Mouse (Mus musculus) megakaryocyte, embryonic 14.5 days (primary cell): ENCODE measurements around the gene Dennd1a. TPM values are rescaled to one million over a fixed set of nuclear protein-coding genes. Genes with fewer than 3 reads are reported as not detected.

Source experiments
- H3K27me3 ChIP-seq: replicated peaks from 2 replicates; pipeline ENCODE3; 2012; ENCODE audit warnings: inconsistent platforms
- H3K36me3 ChIP-seq: replicated peaks from 2 replicates; pipeline ENCODE3; 2012; ENCODE audit warnings: low read length, inconsistent platforms, mixed read lengths
- H3K4me1 ChIP-seq: 2 replicates; pipeline ENCODE4 v1.6.1; 2012; ENCODE audit warnings: inconsistent platforms
- H3K4me3 ChIP-seq: replicated peaks from 2 replicates; pipeline ENCODE3; 2012; ENCODE audit warnings: moderate library complexity, mild to moderate bottlenecking, inconsistent platforms
- H3K9me3 ChIP-seq: 2 replicates; pipeline ENCODE4 v1.6.1; 2012; ENCODE audit warnings: inconsistent platforms
- FLI1 ChIP-seq: IDR thresholded peaks from 2 replicates; pipeline ENCODE4 v1.6.1; 2012; ENCODE audit warnings: low read length, inconsistent platforms, mixed read lengths
- GATA1 ChIP-seq: IDR thresholded peaks from 3 replicates; pipeline ENCODE4 v1.6.1; 2012; ENCODE audit warnings: mixed read lengths, low read length, inconsistent platforms, borderline replicate concordance
- polyA plus RNA-seq: library from polyadenylated mRNA; stranded (reverse); fragments of >175 nt; gene quantifications from 2 replicates; pipeline ENCODE4 v1.2.3, GENCODE M21; 2012; ENCODE audit warnings: low replicate concordance; ENCODE audit not compliant: insufficient read depth

The Dennd1a gene
- polyA plus RNA-seq, 1 experiment: 25.6 TPM

DNA sequence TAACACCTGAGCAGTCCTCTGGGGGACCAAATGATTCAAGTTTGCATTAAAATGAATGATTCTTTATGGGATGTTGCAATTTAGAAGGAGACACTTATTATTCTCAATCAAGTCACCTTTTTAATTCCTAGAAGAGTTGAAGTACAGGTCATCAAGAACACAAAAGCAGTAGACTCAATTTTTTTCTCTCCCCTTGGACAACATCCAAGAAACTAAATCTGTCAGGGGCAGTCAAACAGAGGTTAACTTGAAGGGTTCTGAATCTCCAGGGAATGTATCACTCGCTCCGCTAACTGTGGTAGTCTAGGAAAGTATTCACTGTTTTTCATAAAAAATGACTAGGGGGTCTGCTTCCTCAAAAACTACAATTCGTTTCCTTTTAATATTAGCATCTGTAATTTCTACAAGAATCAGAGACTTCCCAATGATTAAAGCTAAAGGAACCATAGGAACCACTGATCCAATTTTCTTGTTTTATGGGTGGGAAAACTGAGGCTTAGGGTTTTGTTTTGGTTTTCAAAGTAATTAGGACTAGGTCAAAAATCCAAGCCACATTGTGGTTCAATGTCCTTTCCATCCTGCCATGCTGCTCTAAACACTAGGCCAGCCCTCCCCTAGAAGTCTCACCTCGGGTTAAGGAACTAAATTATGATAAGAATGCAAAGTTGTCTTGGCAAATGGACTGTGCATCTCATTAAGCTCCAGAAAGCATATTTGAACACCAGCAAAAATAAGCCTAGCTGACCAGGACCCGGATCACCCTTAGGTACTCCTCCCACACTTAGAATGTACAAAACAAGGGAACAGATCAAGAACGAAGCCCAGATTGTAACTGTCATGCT is 157.0 kb downstream of the Dennd1a start:
- Histone ChIP-seq H3K27me3 (no peaks in the 10 kb centered on the region), H3K9me3 (no peaks in the 10 kb centered on the region), H3K36me3 (peaks cover 5% of the 10 kb centered on the region), H3K4me3 (no peak overlapping the region), H3K4me1 (peaks cover 48% of the 10 kb centered on the region)
- TF ChIP-seq FLI1: no peak

DNA sequence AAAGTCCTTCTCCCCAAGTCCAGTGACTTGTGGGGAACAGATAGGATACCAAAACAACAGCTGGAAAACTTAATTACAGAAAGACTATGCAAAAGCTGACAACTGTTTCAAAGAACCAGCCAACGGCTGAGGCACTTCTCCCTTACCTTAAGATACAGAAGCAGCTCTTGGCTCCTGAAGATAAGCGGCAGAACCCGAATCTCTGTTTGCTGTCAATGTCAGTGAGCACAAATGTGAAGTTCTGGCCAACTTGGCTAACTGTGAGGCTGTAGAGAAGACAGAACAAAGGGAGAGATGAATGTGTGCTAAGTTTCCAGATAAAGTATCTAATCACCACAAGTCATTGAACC is 160.8 kb downstream of the Dennd1a start:
- Histone ChIP-seq H3K9me3 (no peaks in the 10 kb centered on the region), H3K27me3 (no peaks in the 10 kb centered on the region), H3K36me3 (peaks cover 25% of the 10 kb centered on the region), H3K4me1 (peaks cover 19% of the 10 kb centered on the region), H3K4me3 (no peak overlapping the region)
- TF ChIP-seq GATA1: no peak
- TF ChIP-seq FLI1: no peak

DNA sequence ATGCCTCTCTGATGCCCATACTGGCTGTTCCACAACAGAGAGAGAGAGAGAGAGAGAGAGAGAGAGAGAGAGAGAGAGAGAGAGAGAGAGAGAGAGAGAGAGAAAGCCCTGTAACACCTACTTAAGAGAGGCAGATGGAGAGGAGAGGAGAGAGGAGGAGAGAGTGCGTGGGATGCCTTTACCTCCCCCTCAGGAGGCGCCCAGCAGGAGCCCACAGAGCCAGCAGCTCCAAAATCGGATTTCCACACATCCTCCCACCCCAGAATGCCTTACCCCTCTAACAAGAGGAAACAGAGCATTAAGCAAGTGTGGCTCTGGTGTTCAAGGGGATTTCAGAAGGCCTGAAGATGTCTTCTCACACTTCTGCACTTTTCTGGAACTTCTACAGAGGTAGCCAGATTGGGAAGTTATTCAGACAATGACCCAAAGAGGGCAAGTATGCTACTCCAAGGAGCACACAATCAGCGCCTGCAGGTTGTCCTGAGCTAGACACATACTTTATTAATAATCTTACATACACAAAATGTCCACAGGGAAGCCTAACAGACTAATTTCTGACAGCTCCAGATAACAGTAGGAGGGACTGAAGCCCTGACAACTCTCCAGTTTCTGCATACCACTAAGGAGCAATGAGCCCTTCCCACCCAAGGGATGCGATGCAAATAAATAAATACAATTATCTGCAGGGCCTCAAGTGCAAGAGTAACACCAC is 161.4 kb downstream of the Dennd1a start:
- H3K9me3 ChIP-seq: no peaks in the 10 kb centered on the region
- H3K4me1 ChIP-seq: peaks cover 19% of the 10 kb centered on the region
- H3K4me3 ChIP-seq: no peak overlapping the region
- H3K36me3 ChIP-seq: peaks cover 25% of the 10 kb centered on the region
- TF ChIP-seq FLI1 (no peak), GATA1 (no peak)
- no peaks in the 10 kb centered on the region for H3K27me3 ChIP-seq

DNA sequence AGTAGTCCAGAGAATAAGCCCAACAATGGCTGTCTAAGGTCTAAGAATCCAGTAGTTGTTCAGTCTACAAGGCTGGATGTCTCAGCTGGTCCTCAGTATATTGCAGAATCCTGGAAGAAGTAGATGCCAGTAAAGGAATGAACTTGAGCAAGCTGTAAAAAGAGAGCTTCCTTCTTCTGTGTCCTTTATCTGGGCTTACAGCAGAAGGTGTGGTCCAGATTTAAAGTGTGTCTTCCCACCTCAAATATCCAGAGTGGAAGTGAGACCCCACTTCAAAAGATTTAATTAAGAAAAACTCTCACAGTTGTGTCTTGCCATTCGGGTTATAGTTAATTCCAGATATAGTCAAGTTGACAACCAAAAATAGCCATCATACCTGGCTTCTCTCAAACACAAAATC is 162.5 kb downstream of the Dennd1a start:
- H3K4me1 ChIP-seq: peaks cover 14% of the 10 kb centered on the region
- peaks cover 25% of the 10 kb centered on the region for H3K36me3 ChIP-seq
- no peaks in the 10 kb centered on the region for H3K9me3 ChIP-seq
- H3K4me3 ChIP-seq: no peak overlapping the region
- no peak for TF ChIP-seq FLI1
- no peak for TF ChIP-seq GATA1
- H3K27me3 ChIP-seq: no peaks in the 10 kb centered on the region

DNA sequence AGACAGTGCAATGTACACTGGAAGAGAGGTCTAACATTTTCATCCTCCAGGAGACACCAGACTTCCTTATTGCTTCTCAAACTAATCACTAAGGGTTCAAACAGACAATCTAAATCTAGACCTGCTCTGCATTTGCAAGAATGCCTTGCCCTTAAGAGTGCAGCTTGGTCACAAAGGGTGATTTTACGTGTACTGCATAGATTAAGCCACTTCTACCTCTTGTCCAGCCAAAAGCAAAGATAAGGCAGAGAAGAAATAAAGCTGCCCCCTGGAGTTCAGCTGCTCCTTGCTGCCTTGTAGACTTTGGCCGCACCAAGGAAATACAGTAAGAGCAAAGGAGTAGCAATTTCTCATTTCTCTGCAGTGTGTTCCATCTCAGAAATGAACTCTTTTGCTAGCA is 172.2 kb downstream of the Dennd1a start:
- no peaks in the 10 kb centered on the region for H3K36me3 ChIP-seq
- no peaks in the 10 kb centered on the region for H3K27me3 ChIP-seq
- no peaks in the 10 kb centered on the region for H3K4me1 ChIP-seq
- no peak overlapping the region for H3K4me3 ChIP-seq
- H3K9me3 ChIP-seq: no peaks in the 10 kb centered on the region
- TF ChIP-seq GATA1 (no peak), FLI1 (no peak)

DNA sequence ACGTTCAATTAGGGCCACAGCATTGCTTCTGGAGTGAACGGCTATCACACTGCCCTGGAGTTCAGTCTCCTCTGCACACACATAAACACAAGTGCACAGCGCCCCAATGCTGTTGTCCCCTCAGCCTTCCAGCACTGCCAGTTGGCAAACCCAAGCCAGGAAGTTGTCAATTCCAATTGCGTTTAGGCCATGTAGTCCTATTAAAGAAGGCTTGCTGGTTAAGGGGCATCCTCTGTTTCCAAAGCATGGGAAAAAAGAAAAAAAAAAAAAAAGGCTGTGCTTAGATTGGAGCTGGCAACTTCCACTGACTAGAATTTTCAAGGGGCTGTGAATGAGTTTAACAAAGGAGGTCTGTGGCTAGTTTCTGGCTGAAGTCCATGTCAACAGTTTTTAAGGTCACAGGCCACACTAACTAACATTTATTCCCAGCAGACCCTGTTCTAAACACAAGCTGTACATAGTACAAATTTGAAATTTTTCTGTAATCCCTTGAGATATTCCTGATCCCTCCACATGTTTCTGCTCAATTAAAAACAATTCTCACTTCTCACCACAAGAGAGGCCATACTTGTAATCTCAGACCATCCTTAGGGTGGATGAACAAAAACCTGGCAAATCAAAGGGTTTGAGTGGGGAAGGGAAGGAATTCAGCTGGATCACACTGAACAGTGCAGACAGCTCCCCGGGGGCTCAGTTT is 175.4 kb downstream of the Dennd1a start:
- Histone ChIP-seq H3K4me1 (no peaks in the 10 kb centered on the region), H3K4me3 (no peak overlapping the region), H3K27me3 (no peaks in the 10 kb centered on the region), H3K9me3 (no peaks in the 10 kb centered on the region), H3K36me3 (no peaks in the 10 kb centered on the region)
- no peak for TF ChIP-seq GATA1
- no peak for TF ChIP-seq FLI1

DNA sequence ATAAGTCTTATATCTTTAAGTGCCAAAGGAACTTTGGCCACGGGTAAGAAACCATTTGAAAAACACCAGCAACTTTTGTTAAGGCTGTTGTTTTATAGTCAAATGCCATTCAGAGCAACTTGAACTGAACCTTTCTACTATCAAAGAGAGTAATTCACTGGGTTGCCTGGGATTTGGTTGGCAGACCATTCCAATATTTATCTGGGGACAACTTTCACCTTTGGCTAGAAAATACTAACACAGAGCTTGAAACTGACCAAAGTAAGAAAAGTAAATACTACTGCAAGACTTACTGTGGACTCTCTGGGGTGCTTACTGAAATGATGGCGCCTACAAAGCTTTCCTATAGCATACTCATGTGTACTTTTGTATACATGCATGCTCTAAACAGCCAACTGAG is 178.6 kb downstream of the Dennd1a start:
- H3K9me3 ChIP-seq: no peaks in the 10 kb centered on the region
- H3K4me3 ChIP-seq: no peak overlapping the region
- no peaks in the 10 kb centered on the region for H3K27me3 ChIP-seq
- H3K36me3 ChIP-seq: no peaks in the 10 kb centered on the region
- TF ChIP-seq GATA1: no peak
- no peak for TF ChIP-seq FLI1
- H3K4me1 ChIP-seq: no peaks in the 10 kb centered on the region

DNA sequence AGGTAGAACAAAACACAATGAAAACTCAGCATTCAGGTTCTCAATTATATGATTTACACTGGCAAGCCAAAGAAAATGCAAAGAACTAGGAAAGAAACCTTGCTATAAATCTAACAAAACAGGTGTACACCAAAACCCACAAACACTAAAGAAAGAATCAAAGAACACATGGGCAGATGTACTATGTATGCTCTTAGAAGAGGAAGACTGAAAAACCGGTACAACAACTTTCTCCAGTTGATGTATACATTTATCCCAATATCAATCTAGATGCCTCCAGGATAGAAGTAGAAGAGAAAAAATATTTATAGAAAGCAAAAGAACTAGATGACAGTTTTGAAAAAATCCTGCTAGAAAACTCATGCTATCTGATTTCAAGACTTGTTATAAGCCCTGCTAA is 184.5 kb downstream of the Dennd1a start:
- Histone ChIP-seq H3K4me3 (no peak overlapping the region), H3K27me3 (no peaks in the 10 kb centered on the region), H3K36me3 (peaks cover 3% of the 10 kb centered on the region), H3K4me1 (no peaks in the 10 kb centered on the region), H3K9me3 (no peaks in the 10 kb centered on the region)
- TF ChIP-seq GATA1 (no peak), FLI1 (no peak)

DNA sequence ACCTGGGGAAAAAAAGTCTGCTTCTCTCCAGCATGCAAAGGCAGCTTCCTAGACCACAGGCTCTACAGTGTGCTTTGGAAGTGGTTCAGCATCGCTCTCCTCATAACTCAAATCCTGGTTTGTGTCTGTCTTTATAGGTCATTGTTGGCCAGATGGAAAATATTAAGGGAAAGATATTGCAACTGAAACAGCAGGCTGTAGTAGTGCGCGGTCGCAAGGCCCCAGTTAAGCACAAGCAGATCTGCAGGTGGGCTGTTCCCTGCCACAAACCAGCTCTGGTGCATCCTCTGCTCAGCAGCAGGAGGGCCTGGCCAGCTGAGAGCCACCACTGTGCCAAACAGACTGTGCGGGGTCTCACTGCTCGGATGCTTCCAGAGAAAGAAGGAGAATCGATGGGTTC is 186.9 kb downstream of the Dennd1a start:
- H3K9me3 ChIP-seq: no peaks in the 10 kb centered on the region
- H3K27me3 ChIP-seq: no peaks in the 10 kb centered on the region
- TF ChIP-seq FLI1 (no peak), GATA1 (no peak)

DNA sequence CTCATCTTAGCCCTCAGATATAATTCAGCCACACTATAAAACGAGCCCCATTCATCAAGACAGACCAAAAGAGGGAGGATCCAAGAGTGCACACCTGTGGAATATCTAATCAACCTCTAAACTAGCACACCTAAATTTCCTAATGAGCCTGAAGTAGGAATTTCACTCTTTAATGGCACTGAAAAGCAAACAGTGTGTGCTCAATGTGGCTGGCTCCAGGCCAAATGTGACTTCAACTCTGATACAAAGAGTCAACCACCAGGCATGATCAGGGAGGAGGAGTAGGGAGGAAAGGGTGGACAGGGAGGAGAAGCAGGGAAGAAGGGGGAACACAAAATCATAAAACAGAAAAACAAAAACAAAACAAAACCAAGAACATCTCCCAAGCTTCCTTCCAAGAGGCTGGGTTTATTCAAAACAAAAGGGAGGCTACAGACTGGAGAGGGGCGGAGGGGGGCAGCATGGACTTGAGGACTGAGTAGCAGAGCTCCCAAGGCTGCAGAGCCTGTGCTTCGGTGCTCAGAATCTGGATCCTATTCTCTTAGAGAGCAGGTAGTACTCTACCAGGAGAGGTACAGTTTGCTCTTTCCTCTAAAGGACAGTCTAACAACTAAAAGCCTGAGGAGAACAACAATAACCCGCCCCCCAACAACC is 187.9 kb downstream of the Dennd1a start:
- no peak overlapping the region for H3K4me3 ChIP-seq
- H3K4me1 ChIP-seq: no peaks in the 10 kb centered on the region
- no peak for TF ChIP-seq GATA1
- TF ChIP-seq FLI1: no peak
- no peaks in the 10 kb centered on the region for H3K27me3 ChIP-seq
- H3K36me3 ChIP-seq: peaks cover 3% of the 10 kb centered on the region
- no peaks in the 10 kb centered on the region for H3K9me3 ChIP-seq

More for the DNA sequence above, 186.9 kb downstream of the Dennd1a start:
- peaks cover 3% of the 10 kb centered on the region for H3K36me3 ChIP-seq
- no peak overlapping the region for H3K4me3 ChIP-seq
- H3K4me1 ChIP-seq: no peaks in the 10 kb centered on the region
